Mouse (Mus musculus): Measurements from ENCODE around the gene Catsperz.

- TF ChIP-seq POLR2A (IDR thresholded peaks at IDR 0.05; ENCODE audit: control insufficient read depth, extremely low read depth, insufficient read depth, low read length, poor library complexity) = no peak
- TF ChIP-seq CTCF (IDR thresholded peaks at IDR 0.05; ENCODE audit: borderline replicate concordance, control insufficient read depth, extremely low read depth, insufficient read depth, low read length, poor library complexity) = no peak
Measured at GRCm38 (mm10) chr19:6872701-6873100, 52.5 kb downstream of the Catsperz start.
